Mouse (Mus musculus) CD4-positive helper T cell, adult 2 months (primary cell): ENCODE measurements around the gene Gys1.
"Not testable (repeated sequence)": the region's sequence is repeated elsewhere in the genome, so short reads cannot be mapped to it uniquely, and the experiment has no call there.

Experiments used
- DNase-seq: peaks from one replicate; pipeline ENCODE4 v3.0.0-alpha.2; 2012; ENCODE audit warnings: low read depth, missing footprints, low spot score

Gys1 gene

DNA sequence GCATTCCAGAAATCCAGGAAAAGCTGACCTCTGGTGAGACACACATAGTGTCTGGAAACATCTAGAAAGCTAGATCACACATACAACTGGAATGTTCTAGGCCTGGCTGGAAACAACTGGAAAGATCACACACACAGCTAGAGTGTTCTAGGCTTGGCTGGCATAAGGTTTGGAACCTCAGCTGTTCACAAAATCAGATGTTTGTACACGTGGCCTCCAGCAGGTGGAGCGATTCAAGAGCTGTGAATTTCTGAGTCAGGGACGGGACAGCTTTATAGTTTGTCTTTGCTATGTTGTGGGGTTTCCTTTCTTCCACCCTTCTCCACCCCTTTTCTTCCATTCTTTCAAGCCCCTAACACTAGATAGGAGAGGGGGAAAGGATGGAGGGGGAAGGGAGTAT, 42.4 kb downstream of the Gys1 start:
- peak; percentile 68 for DNase-seq

DNA sequence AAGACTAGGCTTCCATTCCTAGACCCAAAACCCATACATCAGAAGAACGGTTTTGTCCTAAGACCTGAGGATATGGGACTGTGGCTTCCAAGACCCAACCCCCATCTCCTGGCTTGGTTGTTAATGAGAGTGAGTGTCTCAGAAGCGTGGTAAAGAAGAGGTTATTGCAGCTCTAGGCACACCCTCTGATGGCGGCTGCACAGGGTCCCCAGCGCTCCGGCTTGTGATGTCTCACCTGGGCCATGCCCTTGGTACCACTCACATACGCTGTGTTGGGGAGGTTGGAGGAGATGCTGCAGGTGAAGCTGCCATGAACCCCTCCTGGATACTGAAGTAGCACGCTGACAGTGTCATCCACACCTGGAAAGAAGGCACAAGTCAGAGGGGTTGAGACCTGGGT, 44.1 kb downstream of the Gys1 start:
- DNase-seq = no peak

DNA sequence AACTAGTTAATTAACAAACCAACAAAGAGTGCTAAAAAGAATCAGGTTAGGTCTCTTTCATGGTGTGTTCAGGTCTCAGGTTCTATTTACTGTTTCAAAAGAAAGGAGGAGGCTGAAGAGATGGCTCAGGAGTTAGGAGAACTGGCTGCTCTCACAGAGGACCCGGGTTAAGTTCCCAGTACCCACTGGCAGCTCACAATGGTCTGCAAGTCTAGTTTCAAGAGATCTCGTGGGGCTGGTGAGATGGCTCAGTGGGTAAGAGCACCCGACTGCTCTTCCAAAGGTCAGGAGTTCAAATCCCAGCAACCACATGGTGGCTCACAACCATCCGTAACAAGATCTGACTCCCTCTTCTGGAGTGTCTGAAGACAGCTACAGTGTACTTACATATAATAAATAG, 45.7 kb downstream of the Gys1 start:
- not testable (repeated sequence) for DNase-seq

DNA sequence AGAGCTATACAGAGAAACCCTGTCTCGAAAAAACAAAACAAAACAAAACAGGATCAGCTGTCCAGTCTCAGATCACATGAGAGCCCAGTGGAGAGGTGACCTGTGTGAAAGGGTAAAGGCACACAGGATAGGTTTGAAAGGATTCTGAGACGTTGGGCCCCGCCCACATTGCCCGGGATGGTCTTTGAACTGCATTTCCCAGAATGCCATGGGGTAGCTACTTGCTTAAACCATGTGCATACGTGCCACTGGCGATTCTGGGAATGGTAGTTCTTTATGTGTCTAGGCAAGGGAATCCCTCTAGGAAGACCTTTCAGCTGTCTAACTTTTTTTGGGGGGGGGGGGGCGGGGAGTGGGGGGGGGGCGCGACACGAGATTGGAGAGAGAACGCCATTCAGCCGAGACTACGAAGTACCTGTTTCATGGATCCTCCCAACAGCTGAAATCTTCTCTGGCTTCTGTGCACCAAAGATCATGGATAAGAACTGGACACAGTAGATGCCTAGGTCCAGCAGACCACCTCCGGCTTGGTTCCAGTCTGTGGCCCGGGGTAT, 46.8 kb downstream of the Gys1 start, which contains the start of gene Tulp2:
Gene Tulp2, plus strand, starts transcription at position 504 of the 554 bp plus-strand sequence.
- peak; percentile 67 for DNase-seq

DNA sequence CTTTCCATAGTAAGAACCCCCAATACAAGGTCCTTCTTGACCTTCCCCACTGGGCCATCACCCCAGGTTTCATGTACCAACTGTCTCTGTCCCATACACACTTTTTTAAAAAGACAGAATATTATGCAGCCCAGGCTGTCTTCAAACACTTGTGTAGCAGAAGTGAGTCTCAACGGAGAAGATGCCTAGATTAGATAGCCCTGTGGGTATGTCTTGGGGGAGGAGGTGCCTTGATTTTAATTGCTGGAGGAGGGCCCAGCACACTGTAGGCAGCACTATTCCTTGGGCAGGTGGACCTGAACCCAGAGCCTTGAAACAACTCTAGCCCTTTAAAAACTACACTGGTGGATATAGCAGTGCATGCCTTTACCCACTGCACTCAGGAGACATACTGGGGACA, 47.5 kb downstream of the Gys1 start:
- DNase-seq = no peak

DNA sequence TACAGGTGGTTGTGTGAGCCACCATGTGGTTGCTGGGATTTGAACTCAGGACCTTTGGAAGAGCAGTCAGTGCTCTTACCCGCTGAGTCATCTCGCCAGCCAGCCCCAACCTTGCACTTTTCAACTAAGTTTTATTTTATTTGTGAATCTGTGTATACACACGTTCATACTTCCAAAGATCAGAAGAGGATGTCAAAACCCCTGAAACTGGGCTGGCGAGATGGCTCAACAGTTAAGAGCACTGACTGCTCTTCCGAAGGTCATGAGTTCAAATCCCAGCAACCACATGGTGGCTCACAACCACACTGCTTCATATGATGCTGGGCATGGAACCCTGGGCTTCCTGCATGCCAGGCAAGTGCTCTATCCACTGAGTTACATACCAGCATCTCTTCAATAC, 50.3 kb downstream of the Gys1 start:
- not testable (repeated sequence) for DNase-seq

DNA sequence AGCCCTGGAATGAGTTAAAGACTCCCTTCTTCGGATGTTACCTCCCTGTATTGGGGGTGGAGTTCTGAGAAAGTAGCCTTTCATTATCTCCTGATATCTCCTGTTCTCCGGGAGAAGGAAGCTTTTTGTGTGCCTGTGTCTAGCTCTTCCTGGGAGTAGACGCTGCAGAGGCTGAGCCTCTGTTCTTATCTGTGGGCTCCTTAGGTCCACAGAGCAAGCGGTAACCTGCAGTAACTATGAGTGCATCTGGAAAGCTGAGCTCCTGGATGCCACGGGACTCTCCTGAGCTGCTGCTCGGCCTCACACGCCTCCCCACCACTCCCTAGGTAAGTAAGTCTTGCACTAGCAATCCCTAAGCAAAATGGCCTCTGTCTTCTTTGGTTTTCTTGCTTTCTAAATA, 51.5 kb downstream of the Gys1 start:
- DNase-seq = no peak

DNA sequence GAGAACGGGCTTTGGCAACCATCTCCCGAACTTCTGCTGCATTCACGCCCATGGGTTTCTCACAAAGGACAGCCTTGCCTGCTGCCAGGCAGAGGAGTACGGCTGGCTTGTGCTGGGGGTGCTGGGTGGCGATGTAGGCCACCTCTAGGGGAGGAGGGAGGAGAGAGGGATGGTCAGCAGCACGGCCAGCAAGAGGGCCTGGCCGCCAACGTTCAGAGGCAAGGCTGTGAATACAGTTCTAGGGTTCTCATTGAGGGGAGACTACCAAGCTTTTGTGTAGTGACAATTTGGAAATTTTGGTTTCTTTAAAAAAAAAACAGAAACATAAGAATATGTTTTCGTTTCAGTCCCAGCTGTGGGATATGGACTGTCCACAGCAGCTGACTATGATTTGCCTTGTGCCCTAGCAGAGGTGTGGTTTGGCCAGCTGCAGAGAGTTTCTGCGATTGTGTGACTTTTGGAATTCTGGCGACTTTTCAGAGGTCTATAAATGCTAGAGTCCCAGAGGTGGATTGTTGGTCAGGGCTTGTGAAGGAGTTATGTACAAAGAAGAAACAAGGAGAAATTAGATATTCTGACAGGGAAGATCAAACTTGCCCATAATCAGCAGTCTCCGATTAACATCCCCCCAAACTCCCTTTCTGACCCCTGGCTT, 52.2 kb downstream of the Gys1 start, which contains the start of gene Gm45808:
Gene Gm45808, minus strand, starts transcription at position 51 of the 655 bp plus-strand sequence.
- no peak for DNase-seq

DNA sequence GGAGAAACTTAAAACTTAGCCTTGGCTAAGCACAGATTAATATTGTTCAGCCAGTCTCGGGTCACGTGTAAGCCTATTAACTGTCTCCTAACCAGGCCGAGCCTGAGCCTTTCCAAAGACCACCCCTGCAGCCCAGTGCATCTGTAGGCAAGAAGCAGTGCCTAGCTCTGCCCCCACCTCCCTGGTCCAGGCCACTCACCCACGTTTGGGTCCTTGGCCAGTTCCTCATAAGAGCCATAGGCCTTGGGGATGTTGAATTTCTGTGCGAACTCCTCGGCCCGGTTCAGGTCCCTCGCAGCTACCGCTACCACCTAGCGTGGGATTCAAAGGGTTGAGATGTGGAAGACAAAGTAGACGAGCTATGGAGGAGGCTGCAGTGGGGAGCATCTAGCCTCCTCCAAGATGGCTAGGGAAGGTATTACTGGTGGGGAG, 53.2 kb downstream of the Gys1 start:
- DNase-seq = no peak

DNA sequence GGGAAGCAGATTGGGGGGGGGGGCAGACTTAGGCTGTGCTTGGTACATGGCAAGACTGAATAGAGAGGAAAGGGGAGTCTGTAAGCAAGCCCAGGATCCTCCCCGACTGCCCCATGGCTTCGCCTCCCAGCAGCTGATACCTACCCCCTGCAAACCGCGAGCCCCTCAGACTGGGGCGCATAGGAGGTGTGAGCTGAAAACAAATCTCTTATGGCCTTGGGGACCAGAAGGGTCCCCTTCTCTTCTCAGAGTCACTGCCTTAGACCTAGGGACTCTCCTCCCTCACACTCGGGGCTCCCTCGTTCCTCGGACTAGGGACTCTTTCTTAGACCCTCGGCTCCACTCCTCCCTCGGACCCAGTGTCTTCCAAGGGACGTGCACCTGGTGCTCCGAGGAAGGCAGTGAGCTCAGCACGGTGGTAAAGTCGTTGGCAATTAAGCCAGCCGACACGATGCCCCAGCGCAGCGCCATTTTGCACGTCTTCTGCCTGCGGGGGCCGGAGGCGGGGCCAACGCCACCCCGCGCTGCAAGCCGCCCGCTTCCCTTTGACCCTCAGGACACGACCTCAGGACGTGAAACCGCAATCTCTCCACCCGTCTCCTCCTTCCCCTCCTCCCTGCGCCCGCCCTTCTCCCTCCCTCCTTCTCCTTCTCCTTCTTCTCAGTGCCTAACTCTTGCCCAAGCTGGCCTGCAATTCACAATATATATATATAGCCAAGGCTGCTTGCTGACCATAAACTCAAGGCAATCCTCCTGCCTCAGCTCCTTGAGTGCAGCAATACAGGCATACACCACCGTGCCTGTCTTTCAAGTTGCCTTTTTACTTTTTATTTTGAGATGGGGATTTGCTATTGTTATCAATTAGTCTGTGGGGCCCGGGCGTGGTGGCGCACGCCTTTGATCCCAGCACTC, 53.9 kb downstream of the Gys1 start, which contains the start of gene Dhdh:
Gene Dhdh, minus strand, starts transcription at position 513 of the 912 bp plus-strand sequence.
- DNase-seq = peak; percentile 44

DNA sequence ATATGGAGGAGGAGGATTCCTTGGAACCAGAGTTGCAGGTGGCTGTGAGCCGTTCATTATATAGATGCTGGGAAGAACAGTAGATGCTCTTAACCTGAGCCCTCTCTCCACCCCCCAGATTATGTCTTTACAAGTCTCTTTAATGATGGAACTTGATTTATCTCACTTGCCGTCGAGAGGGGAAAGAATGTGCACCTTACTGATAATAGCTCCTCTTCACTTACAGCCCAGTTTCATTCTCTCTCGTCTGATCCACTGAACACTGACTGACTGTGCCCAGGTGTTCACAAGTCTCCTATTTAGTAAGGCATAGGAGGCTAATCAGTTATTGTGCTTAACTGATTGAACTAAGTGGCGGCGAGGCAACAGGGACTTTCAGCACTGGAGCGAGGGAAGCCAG, 54.9 kb downstream of the Gys1 start:
- no peak for DNase-seq

DNA sequence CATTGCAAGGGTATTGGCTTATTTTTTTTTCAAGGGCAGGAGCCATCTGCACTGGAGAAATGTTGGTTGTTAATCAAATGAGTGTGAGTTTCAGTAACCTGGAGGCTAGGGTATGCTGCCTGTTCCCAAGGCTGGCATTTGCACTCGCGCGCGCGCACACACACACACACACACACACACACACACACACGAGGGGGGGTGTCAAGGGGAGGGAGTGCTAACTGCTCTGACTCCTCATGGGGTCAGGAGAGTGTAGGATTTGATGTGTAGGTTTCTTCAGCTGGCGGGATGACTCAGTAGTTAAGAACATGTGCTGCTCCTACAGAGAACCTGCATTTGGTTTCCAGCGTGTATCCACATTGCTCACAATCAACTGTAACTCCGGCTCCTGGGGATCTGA, 56.2 kb downstream of the Gys1 start:
- DNase-seq = no peak

DNA sequence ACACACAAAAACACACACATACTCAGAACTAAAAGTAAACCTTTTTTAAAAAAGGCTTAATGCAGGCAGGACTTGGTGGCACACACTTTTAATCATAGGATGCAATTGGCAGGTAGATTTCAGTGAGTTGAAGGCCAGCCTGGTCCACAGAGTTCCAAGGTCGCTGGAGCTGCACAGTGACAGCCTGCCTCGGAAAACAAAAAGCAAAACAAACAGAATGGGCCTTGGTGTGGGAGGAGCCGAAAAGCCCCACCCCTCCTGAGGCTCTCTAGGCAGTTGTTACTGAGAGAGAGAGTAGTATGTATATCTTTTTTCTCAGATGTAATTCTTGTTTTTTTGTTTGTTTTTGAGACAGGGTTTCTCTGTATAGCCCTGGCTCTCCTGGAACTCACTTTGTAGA, 56.6 kb downstream of the Gys1 start:
- DNase-seq = no peak

DNA sequence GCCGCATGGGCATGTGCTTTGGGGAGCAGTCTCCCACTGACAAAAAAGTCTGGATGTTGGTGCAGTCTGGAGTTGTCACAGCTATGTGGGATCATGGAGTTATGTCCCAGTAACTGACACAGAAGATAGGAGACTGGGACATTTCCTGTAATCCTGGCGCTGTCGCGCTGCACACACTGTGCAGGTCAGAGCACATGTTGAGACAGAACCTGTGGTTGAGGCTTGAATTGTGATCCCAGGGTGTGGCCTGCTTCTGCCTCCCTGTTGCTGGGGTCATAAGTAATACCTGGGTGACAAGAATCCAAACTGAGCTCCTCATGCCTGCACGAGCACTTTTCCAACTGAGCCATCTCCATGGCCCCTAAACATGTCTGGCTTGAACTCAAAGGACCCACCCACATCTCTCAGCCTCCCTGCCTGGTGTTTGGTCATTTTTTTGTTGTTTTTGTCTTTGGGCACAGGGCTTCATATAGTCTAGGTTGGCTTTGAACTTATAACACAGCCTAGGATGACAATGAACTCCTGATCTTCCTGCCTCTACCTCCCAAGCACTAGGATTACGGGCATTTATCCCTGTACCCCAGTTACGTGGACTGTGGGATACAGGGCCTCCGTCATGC, 57.7 kb downstream of the Gys1 start:
- DNase-seq = no peak

DNA sequence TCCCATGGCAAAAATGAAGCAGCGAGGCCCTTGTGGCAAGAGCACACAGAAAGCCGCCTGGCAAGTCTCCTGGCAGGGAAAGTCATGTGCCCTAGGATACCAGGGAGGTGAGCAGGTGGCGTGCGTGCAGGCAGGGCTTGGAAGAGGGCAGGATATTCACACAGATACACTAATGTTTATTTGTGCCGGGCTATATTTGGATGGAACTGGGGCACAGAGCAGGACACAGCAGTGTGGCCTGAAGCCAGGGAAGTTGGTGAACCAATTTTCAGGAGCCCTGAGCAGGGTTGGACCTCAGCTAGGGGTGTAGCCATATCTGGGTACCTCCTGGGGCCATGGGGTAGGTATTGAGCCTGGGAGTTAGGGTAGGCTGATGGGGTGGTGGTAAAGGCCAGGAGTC, 58.3 kb downstream of the Gys1 start:
- DNase-seq = no peak

DNA sequence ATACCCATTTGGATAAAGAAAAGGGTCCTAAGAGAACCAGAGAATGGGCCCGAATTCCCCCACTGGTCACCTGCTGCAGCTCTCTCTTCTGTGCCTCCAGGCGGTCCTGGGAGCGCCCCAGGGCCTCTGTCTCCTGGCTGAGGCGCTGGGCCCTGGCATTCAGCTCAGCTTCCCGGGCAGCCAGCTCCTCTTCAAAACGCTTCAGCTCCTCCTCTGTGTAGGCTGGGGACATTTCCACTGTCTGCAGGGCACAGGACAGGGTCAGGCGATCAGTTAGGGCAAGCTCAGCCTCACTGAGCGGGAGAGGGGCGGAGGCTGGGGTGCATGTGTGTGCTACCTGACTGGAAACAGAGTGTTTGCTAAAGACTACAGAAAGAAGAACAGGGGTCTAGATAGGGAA, 59.9 kb downstream of the Gys1 start:
- no peak for DNase-seq

DNA sequence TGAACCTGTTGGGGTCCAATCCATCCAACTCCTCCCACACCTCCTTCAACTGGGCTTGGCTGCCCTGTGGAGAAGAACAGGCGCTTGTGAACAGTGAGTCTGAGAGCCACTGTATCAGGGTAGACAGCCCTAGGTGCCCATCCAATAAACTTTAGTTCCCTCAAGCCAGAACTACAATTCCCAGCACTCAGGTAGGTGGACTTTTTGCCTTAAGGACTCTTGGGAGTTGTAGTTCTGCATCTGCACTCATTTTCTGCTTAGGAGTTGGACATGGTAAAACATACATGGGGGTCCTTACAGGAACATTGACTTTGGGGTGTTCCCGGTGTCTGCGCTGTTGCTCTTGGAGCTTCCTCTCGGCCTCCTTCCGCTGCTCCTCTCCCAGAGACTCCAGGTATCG, 63.8 kb downstream of the Gys1 start:
- no peak for DNase-seq
